Mouse (Mus musculus) liver, embryonic 14.5 days (tissue): ENCODE results near the gene Mprip. TPM values are rescaled to one million over a fixed set of nuclear protein-coding genes. Genes with fewer than 3 reads are reported as not detected.

Experiments
- ATAC-seq: fragments of 200-750 bp; cut with Nextera tagmentation; 2 replicates; pipeline ENCODE4 v1.8.0; 2017; ENCODE audit warnings: moderate number of reproducible peaks, mild to moderate bottlenecking, moderate library complexity; ENCODE audit not compliant: insufficient read depth
- DNase-seq, 3 experiments: peaks; one replicate each; pipeline ENCODE4 v3.0.0-alpha.2; 2012 to 2013; ENCODE audit warnings: low read depth in 3 of 3, low spot score in 3 of 3
- H3K27ac ChIP-seq: fragments of 300-500 bp; sonication (generic); 2 replicates; pipeline ENCODE4 v1.5.1; 2014; ENCODE audit warnings: moderate library complexity, mild to moderate bottlenecking, control low read depth, inconsistent platforms
- H3K27me3 ChIP-seq: fragments of 300-500 bp; sonication (generic); 2 replicates; pipeline ENCODE4 v1.6.1; 2014; ENCODE audit warnings: mild to moderate bottlenecking, low read length, moderate library complexity; ENCODE audit not compliant: control insufficient read depth, insufficient read depth
- H3K36me3 ChIP-seq: fragments of 300-500 bp; sonication (generic); replicated peaks from 2 replicates; pipeline ENCODE4 v1.6.1; 2014; ENCODE audit warnings: low read depth; ENCODE audit not compliant: control insufficient read depth, insufficient read depth
- H3K4me1 ChIP-seq, 2 experiments: fragments of 200-500 bp in 1 of 2; fragments of 300-500 bp in 1 of 2; sonication (generic) in 1 of 2; replicated peaks; 2 replicates each; pipeline ENCODE4 v1.6.1; 2012 to 2014; ENCODE audit warnings: antibody characterized with exemption in 1 of 2, inconsistent platforms in 1 of 2, low read length in 1 of 2; ENCODE audit not compliant: control insufficient read depth in 2 of 2, insufficient read depth in 2 of 2
- H3K4me2 ChIP-seq: fragments of 300-500 bp; sonication (generic); 2 replicates; pipeline ENCODE4 v1.6.1; 2014; ENCODE audit warnings: low read depth, mild to moderate bottlenecking, control low read depth, moderate library complexity
- H3K4me3 ChIP-seq, 2 experiments: fragments of 200-500 bp in 1 of 2; fragments of 300-500 bp in 1 of 2; sonication (generic) in 1 of 2; 2 replicates each; pipeline ENCODE4 v1.5.1; 2012 to 2014; ENCODE audit warnings: low read depth in 2 of 2, low read length in 2 of 2, mild to moderate bottlenecking in 2 of 2, control low read depth in 1 of 2, inconsistent platforms in 1 of 2, moderate library complexity in 1 of 2; ENCODE audit not compliant: insufficient read depth in 1 of 2
- H3K9ac ChIP-seq: fragments of 300-500 bp; sonication (generic); replicated peaks from 2 replicates; pipeline ENCODE4 v1.6.1; 2014; ENCODE audit warnings: mild to moderate bottlenecking, control low read depth, moderate library complexity
- H3K9me3 ChIP-seq: fragments of 300-500 bp; sonication (generic); 2 replicates; pipeline ENCODE4 v1.6.1; 2016; ENCODE audit warnings: low read length, mixed read lengths; ENCODE audit not compliant: control insufficient read depth
- CTCF ChIP-seq: IDR thresholded peaks from 2 replicates; pipeline ENCODE4 v1.5.1; 2016; ENCODE audit warnings: antibody characterized with exemption, low read depth, control low read depth
- EP300 ChIP-seq: IDR thresholded peaks from 2 replicates; pipeline ENCODE4 v1.6.1; 2016; ENCODE audit warnings: antibody characterized with exemption, low read depth
- WGBS: fragments of 180-500 bp; shearing (Covaris S2); extraction: QIAGEN DNeasy Blood & Tissue Kit; methylation state at CpG from one replicate; pipeline ENCODE4 v1.1.7; 2014; ENCODE audit not compliant: insufficient replicate concordance; 5-methylcytosine and 5-hydroxymethylcytosine counted together
- polyA plus RNA-seq, 2 experiments: library from polyadenylated mRNA; depleted of rRNA in 1 of 2; stranded (reverse) in 1 of 2; unstranded in 1 of 2; fragments of >200 nt; fragmentation: Nextera tagmentation in 1 of 2; extraction: Ambion mirVana in 1 of 2; gene quantifications; 2 replicates each; pipeline versions ENCODE4 v1.2.1 to v1.2.3; 2012 to 2014

Mprip gene
- polyA plus RNA-seq, 2 experiments, result 10.2 to 14.6 TPM

GRCm38 (mm10) chr11:59661601-59662248, 620 bp downstream of the Mprip start:
- TF ChIP-seq EP300 (no peak), CTCF (no peak)
- peak overlapping the region; percentile 94 for H3K4me2 ChIP-seq
- no peaks in the 10 kb centered on the region for H3K9me3 ChIP-seq
- no peaks in the 10 kb centered on the region for H3K36me3 ChIP-seq
- 8% methylated on average over 28 of the region's 28 CpGs for WGBS
- peak overlapping the region; percentile 60 for H3K9ac ChIP-seq
- DNase-seq (no peak), ATAC-seq (no peak)
- H3K27me3 ChIP-seq, result no peaks in the 10 kb centered on the region
- H3K4me3 ChIP-seq, result peak overlapping the region; percentile 72 to 73
- H3K4me1 ChIP-seq, result peaks cover 10 to 21% of the 10 kb centered on the region in 2 experiments
- H3K27ac ChIP-seq, result no peak overlapping the region

GRCm38 (mm10) chr11:59662249-59662788, 1.2 kb downstream of the Mprip start:
- Histone ChIP-seq H3K9me3 (no peaks in the 10 kb centered on the region), H3K4me1 (peaks cover 10 to 21% of the 10 kb centered on the region in 2 experiments), H3K9ac (peak overlapping the region; percentile 76), H3K27me3 (no peaks in the 10 kb centered on the region), H3K4me3 (peak overlapping the region; percentile 73 to 84), H3K36me3 (no peaks in the 10 kb centered on the region), H3K27ac (peak overlapping the region; percentile 46), H3K4me2 (peak overlapping the region; percentile 94)
- TF ChIP-seq EP300, result no peak
- TF ChIP-seq CTCF, result no peak
- WGBS, result 0% methylated on average over 58 of the region's 82 CpGs
- DNase-seq (peak; percentile 90 to 93 (median 90)), ATAC-seq (peak; percentile 96)

DNA sequence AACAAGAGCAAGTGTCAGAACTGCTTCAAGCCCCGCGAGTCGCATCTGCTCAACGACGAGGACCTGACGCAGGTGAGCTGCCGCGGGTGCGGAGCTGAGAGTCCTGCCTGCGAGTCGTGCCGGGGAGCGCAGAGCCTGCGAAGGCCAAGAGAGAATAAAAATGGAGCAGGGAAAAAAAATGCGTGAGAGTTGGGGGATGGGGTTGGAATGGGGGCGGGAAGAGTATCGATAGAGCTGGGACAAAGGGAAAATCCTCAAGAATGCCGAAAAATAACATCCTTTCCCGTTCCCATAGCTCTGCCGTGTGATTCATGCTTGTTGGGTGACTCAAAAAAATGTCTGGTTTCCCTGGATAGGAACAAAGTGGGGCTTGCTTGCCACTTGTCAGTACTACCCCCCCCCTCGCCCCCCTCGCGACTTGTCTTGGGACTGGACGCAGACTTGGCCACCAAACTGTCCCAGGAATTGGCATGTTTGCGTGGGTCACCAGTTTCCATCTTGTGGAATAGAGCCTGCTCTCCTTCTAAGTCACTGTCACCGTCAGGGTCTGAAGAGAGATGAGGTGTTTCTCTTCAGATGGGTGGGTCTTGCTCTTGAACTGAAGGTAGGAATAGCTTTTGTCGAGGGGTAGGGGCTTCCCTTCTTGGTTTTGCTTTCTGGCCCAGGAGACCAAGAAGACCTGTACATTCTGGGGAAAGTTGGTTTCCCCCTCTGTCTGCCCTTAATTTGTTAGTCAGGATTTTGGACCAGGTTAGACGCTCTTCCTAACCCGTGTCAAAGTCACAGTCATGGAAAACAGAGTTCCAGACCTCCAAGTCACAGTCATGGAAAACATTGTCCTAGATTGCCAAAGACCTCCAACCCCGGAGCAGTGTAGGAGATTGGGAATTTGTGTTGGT, 2.0 kb downstream of the Mprip start:
- Histone ChIP-seq H3K9me3 (no peaks in the 10 kb centered on the region), H3K27ac (peak overlapping the region; percentile 46), H3K27me3 (no peaks in the 10 kb centered on the region), H3K4me2 (peak overlapping the region; percentile 94), H3K4me3 (peak overlapping the region; percentile 73 to 84), H3K9ac (peak overlapping the region; percentile 76), H3K36me3 (no peaks in the 10 kb centered on the region), H3K4me1 (peaks cover 10 to 21% of the 10 kb centered on the region in 2 experiments)
- ATAC-seq (peak; percentile 21; the same call in 1 of the 2 replicates), DNase-seq (no peak)
- TF ChIP-seq EP300, result no peak
- no peak for TF ChIP-seq CTCF
- WGBS, result 6% methylated on average over 30 of the region's 30 CpGs

GRCm38 (mm10) chr11:59663776-59664320, 2.7 kb downstream of the Mprip start:
- TF ChIP-seq EP300, result no peak
- no peak for TF ChIP-seq CTCF
- Histone ChIP-seq H3K4me1 (peaks cover 10 to 21% of the 10 kb centered on the region in 2 experiments), H3K4me2 (peak overlapping the region; percentile 94), H3K4me3 (peak overlapping the region; percentile 73 to 84; a peak in 3 of 4 replicates), H3K36me3 (no peaks in the 10 kb centered on the region), H3K27me3 (no peaks in the 10 kb centered on the region), H3K9me3 (no peaks in the 10 kb centered on the region), H3K27ac (no peak overlapping the region), H3K9ac (peak overlapping the region; percentile 76)
- 42% methylated on average over 3 of the region's 3 CpGs for WGBS
- ATAC-seq (no peak), DNase-seq (no peak)
